Mouse (Mus musculus) left cerebral cortex, postnatal 36 days (tissue): ENCODE results near the gene Fthl17a. TPM values are rescaled to one million over a fixed set of nuclear protein-coding genes. Genes with fewer than 3 reads are reported as not detected.

Source experiments
- DNase-seq, 2 experiments: peaks; one replicate each; pipeline ENCODE4 v3.0.0; 2021 to 2022; ENCODE audit warnings: low spot score in 2 of 2, mixed read lengths in 1 of 2
- intact Hi-C: fragments of 180-260 bp; cut with DNase I; formaldehyde crosslinking; loops from one replicate; pipeline ENCODE4 v1.15.1; 2025
- total RNA-seq, 2 experiments: library from RNA; stranded (reverse); gene quantifications; 2 replicates each; pipeline ENCODE4 v1.2.3; 2021

The Fthl17a gene
- not detected for total RNA-seq

DNA sequence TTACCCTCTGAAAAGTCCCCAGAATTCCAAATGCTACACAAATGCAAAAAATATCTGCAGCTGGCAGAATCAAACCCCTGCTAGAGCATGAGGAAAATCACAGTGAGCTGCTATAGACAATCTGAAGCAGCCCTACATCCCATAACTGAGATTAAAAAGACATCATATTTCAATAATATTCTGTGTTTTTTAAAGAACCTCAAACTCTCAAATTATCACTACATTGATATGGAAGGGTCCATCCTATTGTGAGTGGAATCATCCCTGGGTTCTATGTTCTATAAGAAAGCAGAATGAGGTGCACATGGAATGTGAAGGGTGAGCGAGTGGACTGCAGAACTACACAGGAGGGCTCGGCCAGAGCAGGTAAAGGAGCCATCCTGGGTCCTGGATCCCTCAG, at the start of gene Fthl17a:
TSS of gene Fthl17a (plus strand) at position 301 of the 400 bp plus-strand sequence.
- intact Hi-C loops = no loop called here
- DNase-seq = no peak

DNA sequence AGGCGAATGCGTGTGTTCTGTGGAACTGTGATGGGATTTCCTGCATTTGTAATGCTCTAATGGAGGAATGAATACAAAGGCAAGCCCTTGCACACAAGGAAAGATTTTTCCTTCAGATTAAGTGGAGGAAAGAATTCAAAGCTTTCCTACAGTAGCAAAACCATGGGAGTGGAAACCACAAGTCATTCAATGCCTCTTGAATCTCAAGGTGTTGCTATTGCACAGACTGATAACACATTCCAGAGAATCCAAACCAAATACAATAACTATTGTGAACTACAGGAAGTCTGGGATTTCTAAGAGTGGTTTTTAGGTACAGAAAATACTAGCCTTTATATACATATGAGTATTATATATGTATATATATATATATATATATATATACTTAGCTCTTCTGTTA, 42.5 kb upstream of the Fthl17a start:
- intact Hi-C loops = no loop called here

DNA sequence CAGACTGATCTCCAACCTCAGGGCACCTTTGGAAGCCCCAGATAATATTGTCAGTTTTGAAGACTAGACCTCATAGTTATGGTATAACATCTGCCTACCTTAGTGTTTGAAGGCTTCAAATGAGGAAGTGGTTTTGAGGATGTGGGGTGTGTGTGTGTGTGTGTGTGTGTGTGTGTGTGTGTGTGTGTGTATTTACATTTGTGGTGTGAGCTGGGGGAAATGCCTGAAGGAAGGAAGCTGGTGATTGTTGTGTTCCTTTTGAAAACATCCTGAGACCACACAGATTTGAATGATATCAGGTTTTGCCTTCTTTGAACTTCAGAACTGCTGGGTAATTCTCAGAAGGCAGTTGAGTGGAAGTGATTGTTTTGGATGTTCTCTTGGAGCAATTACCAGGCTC, 22.6 kb upstream of the Fthl17a start:
- DNase-seq = no peak
- intact Hi-C loops = no loop called here

More for the DNA sequence above, 42.5 kb upstream of the Fthl17a start:
- DNase-seq = no peak

DNA sequence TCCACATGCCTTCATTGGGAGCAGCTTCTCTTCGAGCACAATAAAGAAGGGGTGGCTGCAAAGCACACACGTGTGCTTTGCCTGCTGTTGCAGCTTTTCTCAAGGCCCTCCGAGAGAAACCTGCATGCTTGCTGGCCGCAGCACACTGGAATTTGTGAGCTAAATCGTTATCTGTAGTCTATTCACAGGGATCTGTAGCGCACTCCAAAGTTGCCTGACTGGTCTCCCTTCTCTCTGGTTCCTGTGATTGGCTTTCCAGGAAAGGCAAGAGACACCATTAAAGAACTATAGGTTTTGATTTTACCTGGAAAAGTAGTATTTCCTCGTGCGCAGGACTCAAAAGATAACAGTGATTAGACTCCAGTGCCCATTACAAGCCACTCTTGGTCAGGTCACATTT, 22.3 kb downstream of the Fthl17a start:
- intact Hi-C loops = no loop called here
- DNase-seq = no peak

DNA sequence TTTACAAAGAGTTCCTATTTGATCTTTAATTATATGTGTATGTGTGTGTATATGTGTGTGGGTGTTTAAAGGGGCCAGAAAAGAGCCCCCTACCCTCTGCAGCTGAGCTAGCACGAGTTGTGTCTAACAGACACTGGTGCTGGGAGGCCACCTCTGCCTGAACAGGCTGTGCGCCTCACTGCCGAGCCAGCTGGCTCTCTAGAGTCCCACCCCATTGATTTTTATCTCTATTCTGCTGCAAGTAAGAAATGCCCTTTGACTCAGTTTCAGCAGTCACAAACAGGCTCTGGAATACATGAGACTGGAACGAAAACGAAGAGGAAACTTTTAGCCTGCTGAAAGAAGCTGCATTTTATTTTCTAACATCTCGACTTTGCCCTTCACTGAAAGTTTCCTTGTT, 22.8 kb downstream of the Fthl17a start:
- no peak for DNase-seq
- intact Hi-C loops = no loop called here

DNA sequence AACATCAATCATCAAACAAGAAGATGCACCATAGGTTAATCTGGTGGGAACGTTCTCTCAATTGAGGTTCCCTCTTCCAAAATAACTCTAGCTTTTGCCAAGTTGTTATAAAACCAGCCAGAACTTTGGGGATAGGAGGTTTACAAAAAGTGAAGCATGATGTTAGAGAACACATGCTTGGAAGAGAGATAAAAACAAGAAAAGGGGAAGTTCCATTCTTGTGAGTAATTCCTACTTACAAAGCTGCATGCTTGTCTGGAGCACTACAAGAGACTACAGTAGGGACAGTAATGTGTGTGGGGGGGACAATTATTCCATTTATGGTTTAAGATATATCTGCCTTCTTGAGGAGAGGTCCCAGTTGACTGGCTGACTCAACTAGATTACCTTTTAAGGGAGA, 40.4 kb downstream of the Fthl17a start:
- intact Hi-C loops = no loop called here
- no peak for DNase-seq

DNA sequence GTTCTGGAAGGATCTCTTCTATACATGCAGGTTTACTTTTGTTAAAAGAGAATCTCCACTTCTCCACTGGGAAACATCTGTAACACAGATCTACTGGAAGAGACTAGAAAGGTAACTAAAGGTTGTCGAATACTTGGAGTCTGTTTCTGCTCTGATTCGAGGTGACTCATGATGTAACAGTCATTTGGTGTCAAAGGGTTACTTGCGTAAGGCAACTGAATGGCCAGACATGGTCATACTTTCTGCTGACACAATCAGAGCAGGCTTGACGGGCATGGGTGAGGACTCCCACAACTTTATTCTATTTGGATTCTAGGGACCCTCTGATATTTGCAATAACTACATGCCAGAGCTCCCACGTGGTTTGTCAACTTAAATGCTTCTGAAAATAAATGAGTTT, 43.3 kb downstream of the Fthl17a start:
- DNase-seq = no peak
- intact Hi-C loops = no loop called here

DNA sequence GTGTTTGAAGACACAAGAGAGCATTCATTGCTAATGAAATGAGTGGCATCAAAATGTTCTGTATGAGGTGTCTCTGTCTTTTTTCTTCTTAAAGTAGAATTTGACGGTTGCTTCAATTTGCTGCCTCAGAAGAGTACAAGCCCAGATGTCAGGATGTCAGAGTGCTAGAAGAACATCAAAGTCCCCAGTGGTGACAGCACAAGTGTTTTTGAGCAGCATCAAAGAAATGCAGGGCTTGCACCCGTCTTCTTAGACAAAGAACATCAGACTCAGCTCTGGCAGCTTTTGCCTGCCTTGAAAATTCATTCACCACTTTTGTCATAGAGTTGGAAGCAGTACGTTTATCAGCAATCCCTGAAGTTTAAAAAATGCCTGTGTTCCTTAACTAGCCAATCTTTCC, 44.5 kb downstream of the Fthl17a start:
- no peak for DNase-seq
- intact Hi-C loops = no loop called here

DNA sequence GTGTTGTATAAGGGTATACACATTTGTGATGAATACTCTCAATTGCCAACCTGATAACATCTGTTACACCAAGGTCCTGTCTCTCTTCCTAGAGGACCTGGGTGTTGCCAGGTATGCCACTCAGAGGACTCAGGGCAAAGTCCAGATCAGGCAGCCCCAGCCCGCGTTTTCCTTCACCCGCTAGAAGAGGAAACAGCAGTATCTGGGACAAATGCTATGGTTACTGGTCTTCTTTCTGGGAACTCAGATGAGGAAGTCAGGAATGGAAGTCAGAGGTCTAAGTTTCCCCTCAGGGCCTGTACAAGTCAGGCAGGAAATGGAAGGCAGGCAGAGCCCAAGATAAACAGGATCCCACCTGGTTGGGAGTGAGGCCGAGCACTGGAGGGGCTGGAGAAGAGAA, 55.2 kb downstream of the Fthl17a start:
- DNase-seq = no peak
- intact Hi-C loops = no loop called here

DNA sequence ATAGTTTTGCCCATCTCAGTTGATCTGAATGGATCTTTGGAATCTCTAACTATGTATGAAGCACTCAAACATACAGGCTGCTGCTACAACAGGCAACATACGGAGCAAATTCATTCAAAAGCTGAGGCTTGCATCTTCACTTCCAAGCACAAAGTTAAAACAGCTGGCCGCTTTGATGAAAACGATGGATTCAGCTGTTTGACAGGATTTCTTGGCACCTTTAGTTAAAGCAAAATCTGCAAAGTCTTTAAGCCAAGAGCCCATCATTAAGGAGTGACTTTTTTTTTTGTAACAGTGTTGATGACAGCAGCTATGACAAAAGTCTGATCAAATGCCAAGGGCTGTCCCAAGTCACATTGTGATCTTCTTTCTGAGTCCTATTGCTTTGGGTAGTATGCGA, 69.1 kb downstream of the Fthl17a start:
- DNase-seq = no peak
- intact Hi-C loops = loop anchor here (5.0 kb wide), 1 partner anchor 266 kb away; no protein-coding TSS in a partner anchor

DNA sequence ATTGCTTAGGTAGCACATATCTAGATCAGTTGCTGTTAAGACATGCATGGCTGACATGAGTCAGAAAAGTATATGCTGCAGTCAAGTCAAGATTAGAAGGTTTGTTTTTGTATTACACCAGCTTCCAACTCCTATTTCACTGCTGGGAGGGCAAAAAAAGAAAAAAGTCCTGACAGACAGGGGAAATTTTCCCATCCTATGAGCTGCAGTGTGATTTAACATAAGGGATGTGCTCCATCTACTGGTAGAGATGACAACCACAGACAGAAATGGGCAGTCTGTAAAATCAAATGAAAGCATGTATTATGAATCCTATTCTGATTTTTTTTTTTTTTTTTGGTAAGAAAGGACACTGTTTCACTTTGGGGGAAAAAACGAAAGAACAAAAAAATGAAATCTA, 69.7 kb downstream of the Fthl17a start:
- intact Hi-C loops = loop anchor here (5.0 kb wide), 1 partner anchor 267 kb away; no protein-coding TSS in a partner anchor
- DNase-seq = no peak
